Mouse (Mus musculus): ENCODE measurements at regions not wholly inside any gene's neighbourhood (a gene's known extent, or its start where the extent isn't known, plus 50 kb on each side); places are given as distances from the start of the nearest gene placed in this dataset.

- TF ChIP-seq ZC3H11A (IDR thresholded peaks at IDR 0.05; ENCODE audit: borderline replicate concordance, low read depth, low read length) (no peak), ZNF384 (IDR thresholded peaks at IDR 0.05; ENCODE audit: low read depth, low read length) (no peak)
These were observed 668.5 kb upstream of the Zeb2 start for GRCm38 (mm10) chr2:45785684-45786083.

Measured in ES-E14 (cell line).